Mouse (Mus musculus): ENCODE measurements at regions not wholly inside any gene's neighbourhood (a gene's known extent, or its start where the extent isn't known, plus 50 kb on each side); places are given as distances from the start of the nearest gene placed in this dataset.

- TF ChIP-seq CTCF (IDR thresholded peaks at IDR 0.05; ENCODE audit: low read depth) (no peak), EP300 (IDR thresholded peaks at IDR 0.05; ENCODE audit: low read depth) (no peak)
These were observed 328.3 kb downstream of the Rps6kc1 start for GRCm38 (mm10) chr1:190583272-190583671.

Data from liver, postnatal 0 days (tissue).